In genomic region chr7:73534937-73535860, GRCm38 (mm10) we compare ENCODE assay signal across 10 mouse cellular contexts. TPM values are rescaled to one million over a fixed set of nuclear protein-coding genes. Genes with fewer than 3 reads are reported as not detected.
DNase-seq lines count a peak whose midpoint lies in the region; ATAC-seq lines count a peak whose summit lies in the region.
"Had no signal": no experiment of that assay in that cellular context is flagged by ENCODE, and none has a peak within 500 bp of the region (broad histone marks: within the 10 kb centered on the region; RNA-seq: fewer than 3 reads in every experiment).

No protein-coding gene starts in this region.

- 0 out of 2 replicates have a peak overlapping the region, but pooled peaks have one; percentile 43 for H3K9ac ChIP-seq in heart, embryonic 12.5 days
- no peak overlapping the region for H3K9ac ChIP-seq in midbrain, embryonic 15.5 days
- no peak overlapping the region for H3K9ac ChIP-seq in intestine, embryonic 15.5 days
- no peak overlapping the region for H3K9ac ChIP-seq in stomach, embryonic 15.5 days

- H3K4me1 ChIP-seq in heart, embryonic 12.5 days (replicated peaks) = peaks cover 48% of the 10 kb centered on the region
- peaks cover 55% of the 10 kb centered on the region for H3K4me1 ChIP-seq in midbrain, embryonic 15.5 days
- peaks cover 52% of the 10 kb centered on the region for H3K4me1 ChIP-seq in midbrain, embryonic 10.5 days
- H3K4me1 ChIP-seq in intestine, embryonic 15.5 days (replicated peaks) = peaks cover 21% of the 10 kb centered on the region
- peaks cover 20% of the 10 kb centered on the region for H3K4me1 ChIP-seq in stomach, embryonic 15.5 days

- WGBS in heart, embryonic 12.5 days = 54% methylated on average over 2 of the region's 2 CpGs
- 65% methylated on average over 2 of the region's 2 CpGs for WGBS in midbrain, embryonic 15.5 days
- WGBS in midbrain, embryonic 10.5 days = 83% methylated on average over 2 of the region's 2 CpGs
- WGBS in intestine, embryonic 15.5 days = 69% methylated on average over 2 of the region's 2 CpGs
- 64% methylated on average over 2 of the region's 2 CpGs for WGBS in stomach, embryonic 15.5 days

- peak overlapping the region; percentile 64; the same call in 1 of the 2 replicates for H3K27ac ChIP-seq in heart, embryonic 12.5 days (ENCODE audit: poor library complexity, severe bottlenecking)
- 0 out of 2 replicates have a peak overlapping the region, but pooled peaks have one; percentile 48 for H3K27ac ChIP-seq in midbrain, embryonic 15.5 days
- H3K27ac ChIP-seq in midbrain, embryonic 10.5 days (replicated peaks) = no peak overlapping the region
- peak overlapping the region; percentile 33; the same call in 1 of the 2 replicates for H3K27ac ChIP-seq in intestine, embryonic 15.5 days
- peak overlapping the region; percentile 44; the same call in 1 of the 2 replicates for H3K27ac ChIP-seq in stomach, embryonic 15.5 days

- peaks cover 8% of the 10 kb centered on the region for H3K36me3 ChIP-seq in heart, embryonic 12.5 days
- H3K36me3 ChIP-seq in midbrain, embryonic 15.5 days (replicated peaks) = no peaks in the 10 kb centered on the region
- H3K36me3 ChIP-seq in midbrain, embryonic 10.5 days = peaks cover 29% of the 10 kb centered on the region
- no peaks in the 10 kb centered on the region for H3K36me3 ChIP-seq in intestine, embryonic 15.5 days
- no peaks in the 10 kb centered on the region for H3K36me3 ChIP-seq in stomach, embryonic 15.5 days

- no peak overlapping the region for H3K4me3 ChIP-seq in heart, embryonic 12.5 days
- H3K4me3 ChIP-seq in midbrain, embryonic 15.5 days = no peak overlapping the region
- H3K4me3 ChIP-seq in midbrain, embryonic 10.5 days = no peak overlapping the region
- no peak overlapping the region for H3K4me3 ChIP-seq in intestine, embryonic 15.5 days (replicated peaks)
- H3K4me3 ChIP-seq in stomach, embryonic 15.5 days (replicated peaks) = no peak overlapping the region

- no peak for ATAC-seq in heart, embryonic 12.5 days (ENCODE audit: insufficient number of reproducible peaks, low FRiP score)
- ATAC-seq in midbrain, embryonic 15.5 days (replicated peaks) = no peak
- no peak for ATAC-seq in intestine, embryonic 15.5 days
- no peak for ATAC-seq in stomach, embryonic 15.5 days (ENCODE audit: insufficient read depth, low FRiP score, low read depth)

- peak overlapping the region; percentile 13; the same call in 1 of the 2 replicates for H3K4me2 ChIP-seq in heart, embryonic 12.5 days
- no peak overlapping the region for H3K4me2 ChIP-seq in midbrain, embryonic 15.5 days
- no peak overlapping the region for H3K4me2 ChIP-seq in intestine, embryonic 15.5 days (replicated peaks)
- peak overlapping the region; percentile 27; the same call in 1 of the 2 replicates for H3K4me2 ChIP-seq in stomach, embryonic 15.5 days

- H3K9me3 ChIP-seq in heart, embryonic 12.5 days (replicated peaks) = no peaks in the 10 kb centered on the region
- no peaks in the 10 kb centered on the region for H3K9me3 ChIP-seq in midbrain, embryonic 15.5 days
- H3K9me3 ChIP-seq in midbrain, embryonic 10.5 days (replicated peaks) = no peaks in the 10 kb centered on the region
- H3K9me3 ChIP-seq in intestine, embryonic 15.5 days = no peaks in the 10 kb centered on the region
- H3K9me3 ChIP-seq in stomach, embryonic 15.5 days = no peaks in the 10 kb centered on the region

- no peak for DNase-seq in heart, postnatal 4 days
- DNase-seq in midbrain, embryonic 10.5 days (ENCODE audit: low spot score) = no peak
- no peak for DNase-seq in frontal cortex, postnatal 10 days (ENCODE audit: low spot score in 2 of 2)
- DNase-seq in yolk sac, embryonic 10.5 days (ENCODE audit: low spot score) = no peak
- DNase-seq: kidney, postnatal 10 days; right cerebral cortex, postnatal 14 days had no signal

- H3K27me3 ChIP-seq in heart, embryonic 12.5 days (replicated peaks) = no peaks in the 10 kb centered on the region
- H3K27me3 ChIP-seq in midbrain, embryonic 15.5 days (replicated peaks) = no peaks in the 10 kb centered on the region
- no peaks in the 10 kb centered on the region for H3K27me3 ChIP-seq in midbrain, embryonic 10.5 days (ENCODE audit: low read depth, poor library complexity, severe bottlenecking)
- H3K27me3 ChIP-seq in intestine, embryonic 15.5 days (replicated peaks) = no peaks in the 10 kb centered on the region
- H3K27me3 ChIP-seq in stomach, embryonic 15.5 days (replicated peaks) = no peaks in the 10 kb centered on the region

RNA-seq across cellular contexts. Expression of gene Chd2, which starts 6.4 kb away (rescaled TPM):
- 48.5 and 50.4 TPM in 2 replicates for polyA plus RNA-seq in heart, embryonic 12.5 days (2016; fragmentation: Nextera tagmentation; extraction: Ambion mirVana)
- 10 to 100 TPM; 57.3 to 61.0 TPM for total RNA-seq in heart, postnatal 4 days (2021)
- 48.6 and 52.4 TPM in 2 replicates for polyA plus RNA-seq in midbrain, embryonic 15.5 days (2015; fragmentation: Nextera tagmentation; extraction: Ambion mirVana)
- polyA plus RNA-seq in midbrain, embryonic 10.5 days (2016; fragmentation: Nextera tagmentation; extraction: Ambion mirVana) = 39.6 and 48.3 TPM in 2 replicates
- 39.3 and 46.0 TPM in 2 replicates for polyA plus RNA-seq in intestine, embryonic 15.5 days (2015; fragmentation: Nextera tagmentation; extraction: Ambion mirVana)
- polyA plus RNA-seq in stomach, embryonic 15.5 days (2015; fragmentation: Nextera tagmentation; extraction: Ambion mirVana) = 43.3 and 48.8 TPM in 2 replicates

Comparison
In these comparisons a context has a peak if more than half of its experiments do, and no peak if none do; other contexts are left out.
1. H3K4me2 ChIP-seq: peak in heart, embryonic 12.5 days (single experiment) and stomach, embryonic 15.5 days (single experiment); none in midbrain, embryonic 15.5 days (single experiment) and intestine, embryonic 15.5 days (single experiment).